Mouse (Mus musculus): ENCODE results near the gene Tuba1a.

Gene Tuba1a

GRCm38 (mm10) chr15:98987661-98988181 is 34.2 kb upstream of the Tuba1a start:
- Histone ChIP-seq H3K9me3 (ENCODE audit: low read length) (no peaks in the 10 kb centered on the region), H3K4me1 (replicated peaks; ENCODE audit: low read depth, low read length) (peaks cover 94% of the 10 kb centered on the region), H3K4me3 (replicated peaks; ENCODE audit: low read length) (peak overlapping the region; percentile 60), H3K36me3 (ENCODE audit: insufficient read depth, low read length) (no peaks in the 10 kb centered on the region), H3K27me3 (ENCODE audit: insufficient read depth, low read length) (no peaks in the 10 kb centered on the region)
- no peak for TF ChIP-seq CTCF (conservative IDR thresholded peaks at IDR 0.05; ENCODE audit: low read length)

GRCm38 (mm10) chr15:98987077-98987630 is 33.7 kb upstream of the Tuba1a start:
- no peaks in the 10 kb centered on the region for H3K27me3 ChIP-seq (ENCODE audit: insufficient read depth, low read length)
- peaks cover 94% of the 10 kb centered on the region for H3K4me1 ChIP-seq (replicated peaks; ENCODE audit: low read depth, low read length)
- no peaks in the 10 kb centered on the region for H3K36me3 ChIP-seq (ENCODE audit: insufficient read depth, low read length)
- peak overlapping the region; percentile 29; the same call in 1 of the 2 replicates for H3K4me3 ChIP-seq (replicated peaks; ENCODE audit: low read length)
- TF ChIP-seq POU5F1 (IDR thresholded peaks at IDR 0.05; ENCODE audit: borderline replicate concordance, low read length) = no peak
- no peak for TF ChIP-seq NANOG (IDR thresholded peaks at IDR 0.05; ENCODE audit: borderline replicate concordance, low read length)
- TF ChIP-seq CTCF (conservative IDR thresholded peaks at IDR 0.05; ENCODE audit: low read length) = no peak
- H3K9me3 ChIP-seq (ENCODE audit: low read length) = no peaks in the 10 kb centered on the region

GRCm38 (mm10) chr15:98985982-98986715 is 32.6 kb upstream of the Tuba1a start:
- peak overlapping the region; percentile 78 for H3K4me3 ChIP-seq (replicated peaks; ENCODE audit: low read length)
- H3K36me3 ChIP-seq (ENCODE audit: insufficient read depth, low read length) = no peaks in the 10 kb centered on the region
- H3K9me3 ChIP-seq (ENCODE audit: low read length) = no peaks in the 10 kb centered on the region
- TF ChIP-seq NANOG (IDR thresholded peaks at IDR 0.05; ENCODE audit: borderline replicate concordance, low read length) (no peak), CTCF (conservative IDR thresholded peaks at IDR 0.05; ENCODE audit: low read length) (no peak), POU5F1 (IDR thresholded peaks at IDR 0.05; ENCODE audit: borderline replicate concordance, low read length) (no peak)
- H3K27me3 ChIP-seq (ENCODE audit: insufficient read depth, low read length) = no peaks in the 10 kb centered on the region
- peaks cover 94% of the 10 kb centered on the region for H3K4me1 ChIP-seq (replicated peaks; ENCODE audit: low read depth, low read length)

- peak overlapping the region; percentile 78 for H3K4me3 ChIP-seq (replicated peaks; ENCODE audit: low read length)
Observed at GRCm38 (mm10) chr15:98985240-98985981, 31.9 kb upstream of the Tuba1a start.

GRCm38 (mm10) chr15:98984681-98985080 is 31.2 kb upstream of the Tuba1a start:
- H3K4me1 ChIP-seq (replicated peaks; ENCODE audit: low read depth, low read length) = peaks cover 97% of the 10 kb centered on the region
- TF ChIP-seq CTCF (conservative IDR thresholded peaks at IDR 0.05; ENCODE audit: low read length) = no peak
- H3K9me3 ChIP-seq (ENCODE audit: low read length) = no peaks in the 10 kb centered on the region
- H3K36me3 ChIP-seq (ENCODE audit: insufficient read depth, low read length) = no peaks in the 10 kb centered on the region
- no peaks in the 10 kb centered on the region for H3K27me3 ChIP-seq (ENCODE audit: insufficient read depth, low read length)
- peak overlapping the region; percentile 78 for H3K4me3 ChIP-seq (replicated peaks; ENCODE audit: low read length)

More at GRCm38 (mm10) chr15:98985240-98985981, 31.9 kb upstream of the Tuba1a start:
- H3K9me3 ChIP-seq (ENCODE audit: low read length) = no peaks in the 10 kb centered on the region
- no peak for TF ChIP-seq POU5F1 (IDR thresholded peaks at IDR 0.05; ENCODE audit: borderline replicate concordance, low read length)
- TF ChIP-seq CTCF (conservative IDR thresholded peaks at IDR 0.05; ENCODE audit: low read length) = no peak
- no peak; the same call in 1 of the 2 replicates for TF ChIP-seq NANOG (IDR thresholded peaks at IDR 0.05; ENCODE audit: borderline replicate concordance, low read length)
- H3K4me1 ChIP-seq (replicated peaks; ENCODE audit: low read depth, low read length) = peaks cover 95% of the 10 kb centered on the region
- no peaks in the 10 kb centered on the region for H3K27me3 ChIP-seq (ENCODE audit: insufficient read depth, low read length)
- H3K36me3 ChIP-seq (ENCODE audit: insufficient read depth, low read length) = no peaks in the 10 kb centered on the region

- Histone ChIP-seq H3K27me3 (ENCODE audit: insufficient read depth, low read length) (no peaks in the 10 kb centered on the region), H3K36me3 (ENCODE audit: insufficient read depth, low read length) (no peaks in the 10 kb centered on the region), H3K4me3 (replicated peaks; ENCODE audit: low read length) (peak overlapping the region; percentile 30), H3K4me1 (replicated peaks; ENCODE audit: low read depth, low read length) (peaks cover 95% of the 10 kb centered on the region), H3K9me3 (ENCODE audit: low read length) (no peaks in the 10 kb centered on the region)
- TF ChIP-seq POU5F1 (IDR thresholded peaks at IDR 0.05; ENCODE audit: borderline replicate concordance, low read length) (no peak), CTCF (conservative IDR thresholded peaks at IDR 0.05; ENCODE audit: low read length) (no peak)
Observed at GRCm38 (mm10) chr15:98983431-98984081, 30.1 kb upstream of the Tuba1a start.

- H3K9me3 ChIP-seq (ENCODE audit: low read length) = no peaks in the 10 kb centered on the region
- no peaks in the 10 kb centered on the region for H3K36me3 ChIP-seq (ENCODE audit: insufficient read depth, low read length)
- peaks cover 95% of the 10 kb centered on the region for H3K4me1 ChIP-seq (replicated peaks; ENCODE audit: low read depth, low read length)
- H3K27me3 ChIP-seq (ENCODE audit: insufficient read depth, low read length) = no peaks in the 10 kb centered on the region
- no peak overlapping the region; the same call in 1 of the 2 replicates for H3K4me3 ChIP-seq (replicated peaks; ENCODE audit: low read length)
- no peak for TF ChIP-seq CTCF (conservative IDR thresholded peaks at IDR 0.05; ENCODE audit: low read length)
- peak; percentile 36; the same call in 1 of the 2 replicates for TF ChIP-seq NANOG (IDR thresholded peaks at IDR 0.05; ENCODE audit: borderline replicate concordance, low read length)
Observed at GRCm38 (mm10) chr15:98982100-98982499, 28.6 kb upstream of the Tuba1a start.

GRCm38 (mm10) chr15:98980012-98980614 is 26.6 kb upstream of the Tuba1a start:
- TF ChIP-seq POU5F1 (IDR thresholded peaks at IDR 0.05; ENCODE audit: borderline replicate concordance, low read length) (no peak), CTCF (conservative IDR thresholded peaks at IDR 0.05; ENCODE audit: low read length) (no peak), NANOG (IDR thresholded peaks at IDR 0.05; ENCODE audit: borderline replicate concordance, low read length) (no peak)

More at GRCm38 (mm10) chr15:98980012-98980614, 26.6 kb upstream of the Tuba1a start:
- Histone ChIP-seq H3K27me3 (ENCODE audit: insufficient read depth, low read length) (no peaks in the 10 kb centered on the region), H3K9me3 (ENCODE audit: low read length) (no peaks in the 10 kb centered on the region), H3K36me3 (ENCODE audit: insufficient read depth, low read length) (no peaks in the 10 kb centered on the region), H3K4me3 (replicated peaks; ENCODE audit: low read length) (no peak overlapping the region), H3K4me1 (replicated peaks; ENCODE audit: low read depth, low read length) (peaks cover 98% of the 10 kb centered on the region)
